Mouse (Mus musculus): Measurements from ENCODE around the gene Ms4a10. TPM values are rescaled to one million over a fixed set of nuclear protein-coding genes. Genes with fewer than 3 reads are reported as not detected.

Gene Ms4a10
- polyA plus RNA-seq, 1 experiment: not detected

- Histone ChIP-seq H3K9ac (ENCODE audit: low read depth, poor library complexity, severe bottlenecking) (no peak within 1 kb of the TSS), H3K9me3 (replicated peaks; ENCODE audit: control insufficient read depth, insufficient read depth, low read length, poor library complexity, severe bottlenecking) (no peaks in the 10 kb centered on the region), H3K27me3 (ENCODE audit: control insufficient read depth, insufficient read depth, low read length, poor library complexity, severe bottlenecking) (no peaks in the 10 kb centered on the region), H3K4me3 (ENCODE audit: low read depth, low read length) (no peak within 1 kb of the TSS), H3K4me1 (ENCODE audit: control insufficient read depth, insufficient read depth, low read length) (peaks cover under 1% of the 10 kb centered on the region), H3K27ac (ENCODE audit: insufficient read depth, low read length) (no peak within 1 kb of the TSS), H3K36me3 (ENCODE audit: control insufficient read depth, insufficient read depth, low read length, poor library complexity, severe bottlenecking) (no peaks in the 10 kb centered on the region)
- no peak for TF ChIP-seq POLR2A (IDR thresholded peaks at IDR 0.05; ENCODE audit: insufficient read depth, low read length)
- TF ChIP-seq CTCF (IDR thresholded peaks at IDR 0.05; ENCODE audit: low read depth, low read length): no peak
- no peak for TF ChIP-seq EP300 (IDR thresholded peaks at IDR 0.05; ENCODE audit: insufficient read depth, low read depth, low read length)
Observed at GRCm38 (mm10) chr19:10920532-10920931, 53.9 kb downstream of the Ms4a10 start, which contains the start of gene Zp1. Gene Zp1 (minus strand): TSS chr19:10920632.

- no peaks in the 10 kb centered on the region for H3K36me3 ChIP-seq (ENCODE audit: control insufficient read depth, insufficient read depth, low read length, poor library complexity, severe bottlenecking)
- H3K4me3 ChIP-seq (ENCODE audit: low read depth, low read length): no peak overlapping the region
- no peak for TF ChIP-seq CTCF (IDR thresholded peaks at IDR 0.05; ENCODE audit: low read depth, low read length)
- TF ChIP-seq POLR2A (IDR thresholded peaks at IDR 0.05; ENCODE audit: insufficient read depth, low read length): no peak
- TF ChIP-seq EP300 (IDR thresholded peaks at IDR 0.05; ENCODE audit: insufficient read depth, low read depth, low read length): no peak
- H3K9ac ChIP-seq (ENCODE audit: low read depth, poor library complexity, severe bottlenecking): no peak overlapping the region
- H3K27ac ChIP-seq (ENCODE audit: insufficient read depth, low read length): no peak overlapping the region
- no peaks in the 10 kb centered on the region for H3K4me1 ChIP-seq (ENCODE audit: control insufficient read depth, insufficient read depth, low read length)
- no peaks in the 10 kb centered on the region for H3K27me3 ChIP-seq (ENCODE audit: control insufficient read depth, insufficient read depth, low read length, poor library complexity, severe bottlenecking)
- H3K9me3 ChIP-seq (replicated peaks; ENCODE audit: control insufficient read depth, insufficient read depth, low read length, poor library complexity, severe bottlenecking): no peaks in the 10 kb centered on the region
Observed at GRCm38 (mm10) chr19:10918321-10918991, 56.0 kb downstream of the Ms4a10 start.

GRCm38 (mm10) chr19:10916506-10916905 is 58.0 kb downstream of the Ms4a10 start:
- Histone ChIP-seq H3K9me3 (replicated peaks; ENCODE audit: control insufficient read depth, insufficient read depth, low read length, poor library complexity, severe bottlenecking) (no peaks in the 10 kb centered on the region), H3K27me3 (ENCODE audit: control insufficient read depth, insufficient read depth, low read length, poor library complexity, severe bottlenecking) (no peaks in the 10 kb centered on the region), H3K4me3 (ENCODE audit: low read depth, low read length) (no peak overlapping the region), H3K4me1 (ENCODE audit: control insufficient read depth, insufficient read depth, low read length) (no peaks in the 10 kb centered on the region), H3K27ac (ENCODE audit: insufficient read depth, low read length) (no peak overlapping the region), H3K9ac (ENCODE audit: low read depth, poor library complexity, severe bottlenecking) (no peak overlapping the region), H3K36me3 (ENCODE audit: control insufficient read depth, insufficient read depth, low read length, poor library complexity, severe bottlenecking) (no peaks in the 10 kb centered on the region)
- TF ChIP-seq EP300 (IDR thresholded peaks at IDR 0.05; ENCODE audit: insufficient read depth, low read depth, low read length): no peak
- TF ChIP-seq CTCF (IDR thresholded peaks at IDR 0.05; ENCODE audit: low read depth, low read length): no peak
- no peak for TF ChIP-seq POLR2A (IDR thresholded peaks at IDR 0.05; ENCODE audit: insufficient read depth, low read length)

- Histone ChIP-seq H3K27me3 (ENCODE audit: control insufficient read depth, insufficient read depth, low read length, poor library complexity, severe bottlenecking) (no peaks in the 10 kb centered on the region), H3K4me3 (ENCODE audit: low read depth, low read length) (no peak overlapping the region), H3K36me3 (ENCODE audit: control insufficient read depth, insufficient read depth, low read length, poor library complexity, severe bottlenecking) (no peaks in the 10 kb centered on the region), H3K9me3 (replicated peaks; ENCODE audit: control insufficient read depth, insufficient read depth, low read length, poor library complexity, severe bottlenecking) (no peaks in the 10 kb centered on the region), H3K9ac (ENCODE audit: low read depth, poor library complexity, severe bottlenecking) (no peak overlapping the region), H3K4me1 (ENCODE audit: control insufficient read depth, insufficient read depth, low read length) (no peaks in the 10 kb centered on the region), H3K27ac (ENCODE audit: insufficient read depth, low read length) (no peak overlapping the region)
- TF ChIP-seq EP300 (IDR thresholded peaks at IDR 0.05; ENCODE audit: insufficient read depth, low read depth, low read length) (no peak), CTCF (IDR thresholded peaks at IDR 0.05; ENCODE audit: low read depth, low read length) (no peak), POLR2A (IDR thresholded peaks at IDR 0.05; ENCODE audit: insufficient read depth, low read length) (no peak)
Observed at GRCm38 (mm10) chr19:10914870-10915269, 59.6 kb downstream of the Ms4a10 start.

GRCm38 (mm10) chr19:10914291-10914690 is 60.2 kb downstream of the Ms4a10 start:
- no peaks in the 10 kb centered on the region for H3K9me3 ChIP-seq (replicated peaks; ENCODE audit: control insufficient read depth, insufficient read depth, low read length, poor library complexity, severe bottlenecking)
- H3K27me3 ChIP-seq (ENCODE audit: control insufficient read depth, insufficient read depth, low read length, poor library complexity, severe bottlenecking): no peaks in the 10 kb centered on the region
- TF ChIP-seq EP300 (IDR thresholded peaks at IDR 0.05; ENCODE audit: insufficient read depth, low read depth, low read length) (no peak), POLR2A (IDR thresholded peaks at IDR 0.05; ENCODE audit: insufficient read depth, low read length) (no peak), CTCF (IDR thresholded peaks at IDR 0.05; ENCODE audit: low read depth, low read length) (no peak)
- no peak overlapping the region for H3K4me3 ChIP-seq (ENCODE audit: low read depth, low read length)
- H3K36me3 ChIP-seq (ENCODE audit: control insufficient read depth, insufficient read depth, low read length, poor library complexity, severe bottlenecking): 0 out of 2 replicates have a peak, but pooled peaks cover under 1% of the 10 kb centered on the region
- no peaks in the 10 kb centered on the region for H3K4me1 ChIP-seq (ENCODE audit: control insufficient read depth, insufficient read depth, low read length)
- H3K27ac ChIP-seq (ENCODE audit: insufficient read depth, low read length): no peak overlapping the region
- H3K9ac ChIP-seq (ENCODE audit: low read depth, poor library complexity, severe bottlenecking): no peak overlapping the region

Other genes starting within 250 kb of the Ms4a10 start
- gene Cd5, start 235.7 kb downstream of the Ms4a10 start, polyA plus RNA-seq (2011; ENCODE audit: insufficient read depth, insufficient read length, low read depth, missing spikeins): not detected in 2 replicates
- gene Cd6, start 144.6 kb downstream of the Ms4a10 start, polyA plus RNA-seq (2011; ENCODE audit: insufficient read depth, insufficient read length, low read depth, missing spikeins): not detected in 2 replicates
- not detected in 2 replicates for gene Slc15a3, start 134.9 kb downstream of the Ms4a10 start, polyA plus RNA-seq (2011; ENCODE audit: insufficient read depth, insufficient read length, low read depth, missing spikeins)
- gene Tmem132a, start 104.7 kb downstream of the Ms4a10 start, polyA plus RNA-seq (2011; ENCODE audit: insufficient read depth, insufficient read length, low read depth, missing spikeins): 16.5 and 17.2 TPM in 2 replicates
- gene Tmem109, start 92.7 kb downstream of the Ms4a10 start, polyA plus RNA-seq (2011; ENCODE audit: insufficient read depth, insufficient read length, low read depth, missing spikeins): 16.3 and 20.1 TPM in 2 replicates
- 131 and 148 TPM in 2 replicates for gene Prpf19, start 79.4 kb downstream of the Ms4a10 start, polyA plus RNA-seq (2011; ENCODE audit: insufficient read depth, insufficient read length, low read depth, missing spikeins)
- gene Zp1, start 54.0 kb downstream of the Ms4a10 start, polyA plus RNA-seq (2011; ENCODE audit: insufficient read depth, insufficient read length, low read depth, missing spikeins): not detected in 2 replicates
- gene Ptgdr2, start 37.5 kb downstream of the Ms4a10 start, polyA plus RNA-seq (2011; ENCODE audit: insufficient read depth, insufficient read length, low read depth, missing spikeins): not detected in 2 replicates
- gene Ccdc86, start 25.4 kb downstream of the Ms4a10 start, polyA plus RNA-seq (2011; ENCODE audit: insufficient read depth, insufficient read length, low read depth, missing spikeins): 16.9 and 17.8 TPM in 2 replicates
- gene Ms4a15, start 18.6 kb upstream of the Ms4a10 start, polyA plus RNA-seq (2011; ENCODE audit: insufficient read depth, insufficient read length, low read depth, missing spikeins): not detected in 2 replicates
- gene Ms4a18, start 43.4 kb upstream of the Ms4a10 start, polyA plus RNA-seq (2011; ENCODE audit: insufficient read depth, insufficient read length, low read depth, missing spikeins): not detected in 2 replicates
- not detected in 2 replicates for gene Ms4a8a, start 106.4 kb upstream of the Ms4a10 start, polyA plus RNA-seq (2011; ENCODE audit: insufficient read depth, insufficient read length, low read depth, missing spikeins)
- not detected in 2 replicates for gene 1700017D01Rik, start 156.2 kb upstream of the Ms4a10 start, polyA plus RNA-seq (2011; ENCODE audit: insufficient read depth, insufficient read length, low read depth, missing spikeins)
- gene 1700025F22Rik, start 190.7 kb upstream of the Ms4a10 start, polyA plus RNA-seq (2011; ENCODE audit: insufficient read depth, insufficient read length, low read depth, missing spikeins): not detected in 2 replicates
- gene Ms4a13, start 222.1 kb upstream of the Ms4a10 start, polyA plus RNA-seq (2011; ENCODE audit: insufficient read depth, insufficient read length, low read depth, missing spikeins): not detected in 2 replicates